In the genomic region with DNA sequence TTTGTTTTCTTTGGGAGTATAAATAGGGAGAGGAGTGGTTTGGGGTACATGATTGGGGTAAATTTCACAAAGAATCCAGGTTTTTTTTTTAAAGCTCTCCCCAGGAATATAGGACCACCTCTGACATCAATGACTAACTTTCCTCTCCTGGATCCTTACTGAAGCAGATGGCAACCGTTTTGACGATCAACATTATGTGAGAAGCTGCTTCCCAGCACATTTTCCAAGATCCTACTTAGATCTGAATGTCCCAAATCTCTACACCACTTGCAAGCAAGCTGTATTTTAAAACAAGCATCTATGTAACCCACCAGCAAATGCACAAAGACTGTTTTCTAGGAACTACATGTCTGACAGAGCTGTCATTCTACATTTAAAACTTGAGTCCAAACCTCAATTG, we compare ENCODE assay signal across 20 mouse cellular contexts.
A peak's percentile ranks its signal among the peaks of the same experiment; 100 is the strongest.
DNase-seq lines count a peak whose midpoint lies in the region; TF ChIP-seq lines count a peak whose summit lies in the region.
"Had no signal": no experiment of that assay in that cellular context is flagged by ENCODE, and none has a peak within 500 bp of the region (broad histone marks: within the 10 kb centered on the region; RNA-seq: fewer than 3 reads in every experiment).

No protein-coding gene starts in this region.

- DNase-seq in layer of hippocampus, adult 9-11 months: peak; percentile 14
- no peak for DNase-seq in layer of hippocampus, adult 9-10 months (ENCODE audit: low spot score)
- DNase-seq in right cerebral cortex, adult 18-20 months: peak; percentile 27
- no peak for DNase-seq in right cerebral cortex, postnatal 10 days (ENCODE audit: low spot score in 2 of 2)
- DNase-seq in thymus, postnatal 10 days (ENCODE audit: low spot score in 2 of 2): no peak
- DNase-seq in spleen, postnatal 14 days (ENCODE audit: low spot score in 2 of 2): no peak
- DNase-seq: adrenal gland, adult 2 months; adrenal gland, postnatal 10 days; adrenal gland, postnatal 25 days; cerebellum, adult 11-12 months; cerebellum, adult 2 months; cerebellum, adult 9-10 months; cerebellum, postnatal 10 days; cerebellum, postnatal 25 days; forebrain, postnatal 0 days had no signal

- 0 out of 2 replicates have a peak overlapping the region, but pooled peaks have one; percentile 40 for H3K27ac ChIP-seq in cortical plate, adult 2 months (ENCODE audit: insufficient read depth, low read length)
- H3K27ac ChIP-seq: embryonic facial prominence, embryonic 10.5 days; embryonic facial prominence, embryonic 12.5 days; forebrain, embryonic 13.5 days; forebrain, embryonic 15.5 days had no signal

- H3K4me3 ChIP-seq in cortical plate, adult 2 months (ENCODE audit: insufficient read depth, low read length): no peak overlapping the region
- H3K4me3 ChIP-seq: embryonic facial prominence, embryonic 10.5 days; embryonic facial prominence, embryonic 12.5 days; forebrain, embryonic 13.5 days; forebrain, embryonic 15.5 days had no signal

- peaks cover 2% of the 10 kb centered on the region; the same call in 1 of the 2 replicates for H3K4me1 ChIP-seq in cortical plate, adult 2 months (ENCODE audit: control insufficient read depth, insufficient read depth, low read length)
- H3K4me1 ChIP-seq: embryonic facial prominence, embryonic 10.5 days; embryonic facial prominence, embryonic 12.5 days; forebrain, embryonic 13.5 days; forebrain, embryonic 15.5 days had no signal

- TF ChIP-seq POLR2A in cortical plate, adult 2 months (IDR thresholded peaks at IDR 0.05; ENCODE audit: extremely low read depth, insufficient read depth, low read length): no peak

- TF ChIP-seq CTCF in cortical plate, adult 2 months (IDR thresholded peaks at IDR 0.05; ENCODE audit: extremely low read depth, insufficient read depth, low read length): no peak

Comparison
In these comparisons a context has a peak if more than half of its experiments do, and no peak if none do; other contexts are left out.
1. DNase-seq: peak in layer of hippocampus, adult 9-11 months (single experiment) and right cerebral cortex, adult 18-20 months (single experiment); none in layer of hippocampus, adult 9-10 months (single experiment), right cerebral cortex, postnatal 10 days (0 of 2), thymus, postnatal 10 days (0 of 2) and spleen, postnatal 14 days (0 of 2).